Mouse (Mus musculus): ENCODE results near the gene Klf11. TPM values are rescaled to one million over a fixed set of nuclear protein-coding genes. Genes with fewer than 3 reads are reported as not detected.
A peak's percentile ranks its signal among the peaks of the same experiment; 100 is the strongest.

Gene Klf11
- total and polyA plus RNA-seq, 3 experiments = 7.2 to 9.2 (median 7.3) TPM

GRCm38 (mm10) chr12:24633753-24634191 is 17.3 kb upstream of the Klf11 start (continued):
- 0 out of 2 replicates have a peak, but pooled peaks have one; percentile 45 for TF ChIP-seq MAZ (IDR thresholded peaks at IDR 0.05; ENCODE audit: low read depth, low read length)
- TF ChIP-seq POLR2A (IDR thresholded peaks at IDR 0.05; ENCODE audit: low read depth, low read length) = peak; percentile 54
- TF ChIP-seq USF1 (IDR thresholded peaks at IDR 0.05; ENCODE audit: low read depth, low read length) = no peak
- TF ChIP-seq BHLHE40 (IDR thresholded peaks at IDR 0.05; ENCODE audit: low read depth, low read length) = peak; percentile 60
- TF ChIP-seq ZMIZ1 (IDR thresholded peaks at IDR 0.05; ENCODE audit: low read depth, low read length) = 0 out of 2 replicates have a peak, but pooled peaks have one; percentile 39
- peak; percentile 84 for TF ChIP-seq MXI1 (IDR thresholded peaks at IDR 0.05; ENCODE audit: low read depth, low read length)
- no peak for TF ChIP-seq RAD21 (IDR thresholded peaks at IDR 0.05; ENCODE audit: low read depth, low read length)
- TF ChIP-seq CHD1 (IDR thresholded peaks at IDR 0.05; ENCODE audit: low read depth, low read length) = peak; percentile 79; the same call in 1 of the 2 replicates
- TF ChIP-seq IRF4 (IDR thresholded peaks at IDR 0.05; ENCODE audit: low read depth, low read length) = peak; percentile 37
- TF ChIP-seq POLR2AphosphoS2 (IDR thresholded peaks at IDR 0.05; ENCODE audit: low read depth, low read length) = 0 out of 2 replicates have a peak, but pooled peaks have one; percentile 60
- TF ChIP-seq E2F4 (IDR thresholded peaks at IDR 0.05; ENCODE audit: insufficient replicate concordance, low read depth, low read length) = no peak
- TF ChIP-seq HCFC1 (IDR thresholded peaks at IDR 0.05; ENCODE audit: low read depth, low read length) = peak; percentile 69
- TF ChIP-seq ZNF384 (IDR thresholded peaks at IDR 0.05; ENCODE audit: low read depth, low read length) = no peak
- peak; percentile 50; the same call in 1 of the 2 replicates for TF ChIP-seq KAT2A (IDR thresholded peaks at IDR 0.05; ENCODE audit: insufficient replicate concordance, low read length)
- TF ChIP-seq JUND (conservative IDR thresholded peaks at IDR 0.05; ENCODE audit: low read depth, low read length) = no peak
- TF ChIP-seq MAFK (IDR thresholded peaks at IDR 0.05; ENCODE audit: insufficient replicate concordance, low read length) = 0 out of 2 replicates have a peak, but pooled peaks have one; percentile 14
- TF ChIP-seq ELF1 (IDR thresholded peaks at IDR 0.05; ENCODE audit: low read depth, low read length) = peak; percentile 87

GRCm38 (mm10) chr12:24634212-24634611 is 16.9 kb upstream of the Klf11 start:
- TF ChIP-seq UBTF (IDR thresholded peaks at IDR 0.05; ENCODE audit: low read depth, low read length) (no peak), MAX (IDR thresholded peaks at IDR 0.05; ENCODE audit: low read length) (no peak), SIN3A (IDR thresholded peaks at IDR 0.05; ENCODE audit: low read length) (no peak), MAZ (IDR thresholded peaks at IDR 0.05; ENCODE audit: low read depth, low read length) (no peak), ZC3H11A (IDR thresholded peaks at IDR 0.05; ENCODE audit: low read depth, low read length) (no peak), ELF1 (IDR thresholded peaks at IDR 0.05; ENCODE audit: low read depth, low read length) (no peak), CHD2 (IDR thresholded peaks at IDR 0.05; ENCODE audit: low read length) (no peak), CHD1 (IDR thresholded peaks at IDR 0.05; ENCODE audit: low read depth, low read length) (no peak), MXI1 (IDR thresholded peaks at IDR 0.05; ENCODE audit: low read depth, low read length) (no peak), NELFE (IDR thresholded peaks at IDR 0.05; ENCODE audit: low read depth, low read length) (no peak)
- H3K4me2 ChIP-seq (ENCODE audit: insufficient read depth, low read depth, poor library complexity, severe bottlenecking) = peak overlapping the region; percentile 67
- no peak for DNase-seq (ENCODE audit: extremely low read depth)
- no peaks in the 10 kb centered on the region for H3K27me3 ChIP-seq (replicated peaks)
- in situ Hi-C loops (cut with MboI; ENCODE audit: low pct_ligation_motif_present, low pct_unique_long_range_greater_than_20kb, low sequenced_read_pairs) (no loop called here), dilution Hi-C loops (cut with MboI; ENCODE audit: extremely low pct_ligation_motif_present, extremely low pct_unique_long_range_greater_than_20kb, low sequenced_read_pairs) (no loop called here)
- no peaks in the 10 kb centered on the region for H3K79me2 ChIP-seq (replicated peaks; ENCODE audit: control insufficient read depth, extremely low read depth, insufficient read depth, poor library complexity, severe bottlenecking)
- no peaks in the 10 kb centered on the region for H3K36me3 ChIP-seq (replicated peaks in 1 of 2; ENCODE audit: control insufficient read depth in 1 of 2, insufficient read depth in 1 of 2, low read length in 1 of 2)
- peak overlapping the region; percentile 81 for H3K27ac ChIP-seq (ENCODE audit: insufficient read depth, low read depth)
- H3K4me1 ChIP-seq (ENCODE audit: control insufficient read depth in 1 of 2, insufficient read depth in 2 of 2) = peaks cover 33 to 66% of the 10 kb centered on the region in 2 experiments
- no peaks in the 10 kb centered on the region for H3K9me3 ChIP-seq (replicated peaks; ENCODE audit: low read length)
- H3K9ac ChIP-seq (ENCODE audit: insufficient read depth, low read depth) = peak overlapping the region; percentile 35; the same call in 1 of the 2 replicates
- no peak overlapping the region for H3K4me3 ChIP-seq (replicated peaks in 1 of 3; ENCODE audit: low read depth in 2 of 3, low read length in 2 of 3, poor library complexity in 1 of 3)
